Mouse (Mus musculus) left cerebral cortex, adult 18-20 months (tissue): ENCODE measurements around the gene Atxn7l3. TPM values are rescaled to one million over a fixed set of nuclear protein-coding genes. Genes with fewer than 3 reads are reported as not detected.
A peak's percentile ranks its signal among the peaks of the same experiment; 100 is the strongest.

Experiments
- DNase-seq, 2 experiments: peaks; one replicate each; pipeline ENCODE4 v3.0.0; 2021 to 2022; ENCODE audit warnings: low spot score in 2 of 2, mixed read lengths in 1 of 2
- total RNA-seq, 2 experiments: library from RNA; stranded (reverse); gene quantifications; 2 replicates each; pipeline ENCODE4 v1.2.3; 2021

The Atxn7l3 gene
- total RNA-seq, 2 experiments from 2014 or later = 224 to 230 TPM

DNA sequence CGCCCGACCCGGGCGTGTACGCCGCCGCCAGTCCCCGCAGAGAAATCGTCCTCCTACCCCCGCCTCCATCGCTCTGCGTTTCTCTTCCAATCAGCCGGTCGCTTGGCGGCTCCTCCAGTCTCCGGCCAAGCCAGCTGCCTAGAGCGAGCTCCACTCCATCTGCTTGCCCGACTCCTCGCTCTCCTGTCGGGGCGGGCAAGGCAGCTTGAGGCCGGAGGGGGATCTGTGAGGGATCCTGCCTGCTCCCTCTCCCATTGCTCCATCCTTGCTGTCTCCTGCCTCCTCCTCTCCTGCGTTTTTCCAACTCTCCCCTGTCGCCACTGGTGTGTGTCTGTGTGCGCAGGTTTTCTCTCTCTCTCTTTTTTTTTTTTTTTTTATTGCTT lies 23.0 kb upstream of the Atxn7l3 start, which contains the start of gene Ubtf:
Gene Ubtf, minus strand, starts transcription at position 333 of the 383 bp plus-strand sequence.
- DNase-seq = peak; percentile 77 to 87

- peak; percentile 36 to 49 for DNase-seq
These were observed 22.4 kb upstream of the Atxn7l3 start for GRCm38 (mm10) chr11:102318576-102319409.

DNA sequence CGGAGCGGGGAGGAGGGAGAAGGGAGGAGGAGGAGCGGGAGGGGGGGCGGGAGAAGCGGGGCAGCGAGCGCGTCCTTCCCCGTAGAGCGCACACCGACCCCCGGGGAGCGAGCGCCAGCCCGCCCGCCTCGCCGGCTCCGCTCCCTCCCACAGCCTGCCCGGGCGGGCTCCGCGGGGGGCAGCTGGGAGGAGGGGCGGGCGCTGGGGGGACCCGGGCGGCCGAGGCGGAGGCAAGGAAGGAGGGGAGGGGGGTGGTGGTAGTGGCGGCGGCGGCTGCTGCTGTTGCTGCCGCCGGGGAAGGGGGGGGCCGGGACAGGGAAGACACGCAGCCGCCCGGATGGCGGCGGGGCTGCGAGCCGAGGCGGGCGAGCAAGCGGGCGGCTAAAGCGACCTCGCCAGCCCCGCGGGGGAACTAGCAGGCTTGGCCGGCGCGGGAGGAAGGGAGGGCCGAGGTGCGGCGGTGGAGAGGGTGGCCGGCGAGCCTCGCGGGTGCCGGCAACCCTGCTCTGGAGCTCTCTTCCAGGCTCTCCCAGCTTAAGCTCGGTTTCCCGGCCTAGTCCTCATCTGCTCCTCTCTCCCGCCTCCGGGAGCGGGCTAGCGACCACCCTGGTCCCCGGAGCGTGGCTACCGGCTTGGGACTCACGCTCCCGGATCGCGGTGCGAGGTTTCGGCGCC lies 21.6 kb upstream of the Atxn7l3 start:
- DNase-seq = peak in 1 of 2 experiments; percentile 68

DNA sequence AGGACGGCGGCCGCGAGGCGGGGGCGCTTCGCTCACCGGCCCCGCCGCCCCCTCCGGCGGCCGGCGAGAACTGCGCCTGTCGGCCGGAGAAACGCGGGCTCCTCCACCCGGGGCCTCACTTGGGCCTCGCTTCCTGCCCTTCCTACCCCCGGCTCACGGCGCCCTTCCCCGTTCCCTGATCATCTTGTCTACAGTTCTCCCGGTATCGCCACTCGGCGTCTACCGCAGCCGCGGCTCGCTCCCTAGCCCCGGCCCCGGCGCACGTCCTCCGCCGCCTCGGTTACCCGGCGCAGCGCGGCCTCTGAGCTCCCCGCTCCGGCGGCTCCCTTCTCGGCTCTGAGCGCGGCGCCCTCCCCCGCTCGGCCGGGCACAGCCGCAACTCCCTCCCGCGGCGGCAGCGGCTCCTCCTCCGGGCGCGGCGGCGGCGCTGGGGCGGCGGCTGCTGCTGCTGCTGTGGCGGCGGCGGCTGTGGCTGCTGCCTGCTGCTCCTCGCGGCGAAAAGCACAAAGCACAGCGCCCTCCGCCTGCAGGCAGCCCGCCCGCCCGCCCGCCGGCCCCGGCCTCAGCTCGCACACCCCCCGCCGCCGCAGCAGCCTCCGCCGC lies 21.0 kb upstream of the Atxn7l3 start:
- DNase-seq = peak; percentile 59 to 63

DNA sequence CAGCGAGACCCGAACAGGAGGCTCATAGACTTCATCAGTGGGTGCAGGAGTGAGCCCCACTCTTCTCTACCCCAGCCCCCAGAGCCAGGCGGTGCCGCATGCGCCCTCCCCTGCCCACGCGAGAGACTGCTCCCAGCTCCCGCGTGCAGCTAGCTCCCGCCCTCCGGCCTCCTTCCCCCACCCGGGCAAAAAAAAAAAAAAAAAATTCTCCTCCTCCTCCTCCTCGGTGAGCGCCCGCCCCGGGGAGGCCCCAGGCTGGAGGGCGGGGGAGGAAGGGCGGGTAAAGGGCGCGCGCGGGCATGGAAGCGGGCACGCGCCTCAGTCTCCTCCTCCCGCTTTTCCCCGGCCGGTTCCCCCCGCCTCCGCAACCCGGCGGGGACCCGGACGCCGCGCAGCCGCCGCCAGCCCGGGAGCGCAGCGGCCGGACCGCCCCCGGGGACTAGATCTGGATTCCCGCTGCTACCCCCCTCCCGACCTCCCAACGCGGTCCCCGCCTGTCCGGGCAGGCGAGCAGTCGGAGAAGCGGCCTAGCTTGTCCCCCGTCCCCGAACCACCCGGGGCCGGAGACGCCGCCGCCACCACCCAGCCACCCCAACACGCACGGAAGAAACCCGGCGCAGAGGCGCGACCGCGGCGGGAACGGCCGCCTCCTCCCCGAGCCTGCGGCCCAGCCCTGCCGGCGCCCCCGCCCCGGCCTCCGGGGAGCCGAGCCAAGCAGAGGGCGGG lies 20.3 kb upstream of the Atxn7l3 start:
- peak; percentile 73 to 79 for DNase-seq

GRCm38 (mm10) chr11:102315690-102316571 lies 19.5 kb upstream of the Atxn7l3 start:
- no peak for DNase-seq

- DNase-seq = no peak
These were observed 17.9 kb upstream of the Atxn7l3 start for GRCm38 (mm10) chr11:102314321-102314720.

DNA sequence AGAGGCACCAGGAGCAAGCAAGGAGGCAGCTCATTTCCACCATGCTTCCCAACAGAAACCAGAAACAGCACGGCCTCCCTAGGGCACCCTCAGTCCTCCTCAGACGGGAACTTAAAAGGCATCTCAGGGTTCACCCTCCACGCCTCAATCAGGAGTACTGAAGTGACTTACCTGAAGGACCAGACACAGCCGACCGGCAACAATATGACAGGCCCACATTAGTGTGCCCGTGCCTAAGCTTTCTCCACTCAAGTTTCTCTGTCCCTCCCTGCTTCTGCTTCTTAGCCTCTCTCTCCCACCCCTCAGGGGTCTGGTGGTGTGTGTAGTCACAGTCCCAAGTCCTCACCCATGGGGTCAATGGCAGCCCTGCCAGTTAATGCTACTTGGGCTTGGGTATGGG lies 16.2 kb upstream of the Atxn7l3 start:
- DNase-seq = no peak

DNA sequence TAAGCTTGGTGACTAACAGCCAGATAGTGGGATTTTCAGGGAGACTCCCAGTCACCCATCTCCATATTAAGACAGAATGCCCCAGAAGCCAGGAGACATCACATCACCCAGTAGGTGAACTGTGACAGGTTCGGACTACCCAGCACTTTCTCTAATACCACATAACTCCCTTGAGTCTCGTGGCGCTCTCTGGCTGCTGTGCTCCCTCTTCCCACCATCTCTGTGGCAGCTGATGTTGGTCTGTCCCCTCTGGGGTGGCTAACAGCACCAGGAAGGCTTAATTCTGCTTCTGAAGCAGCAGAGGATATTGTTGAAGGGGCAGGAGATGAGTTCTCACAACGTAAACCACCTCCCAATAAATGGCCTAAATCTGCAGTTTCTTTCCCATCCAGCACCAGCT lies 15.5 kb upstream of the Atxn7l3 start:
- no peak for DNase-seq

GRCm38 (mm10) chr11:102310768-102311695 lies 14.6 kb upstream of the Atxn7l3 start:
- DNase-seq = no peak

DNA sequence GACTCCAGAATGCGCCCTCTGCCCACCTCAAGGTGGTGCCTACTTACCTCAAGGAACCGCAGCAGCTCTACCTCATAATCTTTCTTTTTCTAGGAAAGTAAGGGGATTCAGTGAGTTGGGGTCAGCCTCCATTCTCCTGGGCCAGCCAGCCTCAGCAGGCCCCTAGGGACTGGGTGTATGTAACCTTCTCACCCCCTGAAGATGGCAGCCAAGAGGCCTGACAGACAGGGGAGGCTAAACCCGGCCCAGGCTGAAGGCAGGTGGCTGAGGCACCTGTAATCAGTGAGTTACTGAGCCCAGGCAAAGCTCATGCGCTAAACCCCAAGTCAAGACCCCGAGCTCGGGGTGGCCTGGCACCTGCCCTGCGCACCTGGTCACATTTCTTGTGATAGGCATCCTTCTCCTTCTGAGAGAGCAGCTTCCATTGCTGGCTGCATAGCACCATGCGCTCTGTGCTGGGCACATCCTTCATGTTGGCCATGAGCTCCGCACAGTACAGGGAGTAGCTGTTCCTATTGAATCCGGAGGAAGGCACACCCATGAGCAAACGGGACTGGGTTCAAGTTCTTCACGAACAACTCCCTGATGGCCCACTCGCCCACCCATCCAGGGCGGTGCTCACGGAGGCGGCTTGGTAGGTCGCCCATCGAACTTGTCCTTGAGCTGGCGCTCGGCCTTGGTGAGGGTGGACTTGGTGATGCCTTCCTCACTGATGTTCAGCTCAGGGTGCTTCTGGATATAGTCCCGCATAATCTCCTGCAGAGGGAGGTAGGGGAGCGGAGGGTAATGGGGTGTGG lies 13.6 kb upstream of the Atxn7l3 start:
- peak in 1 of 2 experiments; percentile 39 for DNase-seq

DNA sequence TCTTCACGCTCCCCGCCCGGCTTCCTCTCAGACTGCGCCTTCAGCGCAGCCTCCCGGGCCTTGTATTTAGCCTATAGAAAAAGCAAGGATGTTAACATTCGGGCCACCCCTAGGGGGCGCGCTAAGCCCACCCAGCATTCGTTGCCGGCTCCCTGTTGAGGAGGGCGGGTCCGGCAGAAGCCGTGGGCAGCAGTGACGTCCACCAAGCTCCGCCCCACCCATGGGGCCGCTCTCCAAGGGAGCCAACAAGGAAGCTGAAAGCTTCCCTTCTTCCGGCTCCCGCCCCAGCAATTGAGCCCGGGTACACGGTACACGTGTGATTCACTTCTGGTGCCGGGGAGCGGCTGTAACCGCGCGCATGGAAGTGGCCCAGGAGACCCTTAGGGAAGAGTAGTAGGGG lies 12.5 kb upstream of the Atxn7l3 start:
- DNase-seq = peak; percentile 97

DNA sequence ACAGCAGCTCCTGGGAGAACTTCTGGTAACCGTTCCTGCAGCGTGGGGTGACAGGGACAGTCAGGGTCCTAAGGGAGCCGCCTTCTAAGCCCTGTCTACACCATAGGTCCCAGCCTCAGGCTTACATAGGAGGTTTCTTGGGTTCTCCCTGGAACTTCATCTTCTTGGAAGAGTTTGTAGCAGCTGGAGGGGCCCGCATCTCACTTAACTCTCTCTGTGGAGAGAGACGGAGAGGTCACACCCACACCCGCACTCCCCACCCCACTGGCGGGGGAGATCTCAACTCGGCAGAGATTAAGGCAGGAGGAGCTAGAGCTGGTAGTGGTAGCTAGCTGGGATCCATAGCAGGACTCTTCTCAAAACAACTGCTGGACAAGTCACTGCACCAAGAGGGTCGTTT lies 11.7 kb upstream of the Atxn7l3 start:
- no peak for DNase-seq

DNA sequence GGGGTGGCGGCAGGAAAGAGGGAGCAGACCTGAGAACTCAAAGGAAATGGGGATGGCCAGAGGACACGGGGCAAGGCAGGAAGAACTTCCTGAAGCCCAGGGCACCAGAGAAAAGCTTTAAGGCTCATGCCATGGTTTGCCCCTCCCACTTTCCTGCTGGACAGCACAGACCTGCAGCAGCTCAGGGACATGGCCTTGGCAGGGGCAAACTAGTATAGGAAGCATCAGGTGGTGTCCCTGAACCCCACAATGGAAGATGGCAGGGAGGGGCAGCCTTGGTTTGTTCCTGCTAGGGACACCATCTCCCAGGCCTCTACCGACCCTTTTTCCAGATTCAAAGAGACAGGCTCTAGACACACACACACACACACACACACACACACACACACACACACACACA lies 8.9 kb upstream of the Atxn7l3 start:
- no peak for DNase-seq

DNA sequence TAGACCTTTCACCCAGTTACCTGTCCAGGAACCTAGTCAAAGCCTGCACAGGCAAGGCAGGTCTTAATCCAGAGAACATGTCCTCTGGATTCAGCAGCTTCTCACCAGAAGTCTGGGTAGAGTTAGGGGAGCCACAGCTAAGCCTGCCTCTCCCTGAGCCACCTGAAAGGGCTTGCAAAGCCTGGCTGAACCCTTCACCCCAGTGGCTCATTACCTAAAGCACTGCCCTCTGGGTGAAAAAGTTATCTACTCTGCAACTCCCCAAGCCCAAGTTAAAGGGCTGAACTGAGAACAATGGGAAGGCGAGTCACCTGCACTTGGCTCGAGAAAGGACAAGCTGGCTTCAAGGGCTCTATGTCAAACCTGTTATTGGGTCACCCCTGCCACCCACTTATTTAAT lies 7.7 kb upstream of the Atxn7l3 start:
- no peak for DNase-seq

GRCm38 (mm10) chr11:102299839-102300238 lies 3.4 kb upstream of the Atxn7l3 start:
- no peak for DNase-seq

GRCm38 (mm10) chr11:102297577-102298556 lies 1.4 kb upstream of the Atxn7l3 start:
- DNase-seq = no peak
